Mouse (Mus musculus): ENCODE results near the gene Msmo1. TPM values are rescaled to one million over a fixed set of nuclear protein-coding genes. Genes with fewer than 3 reads are reported as not detected.
A peak's percentile ranks its signal among the peaks of the same experiment; 100 is the strongest.

Gene Msmo1
- polyA plus RNA-seq, 1 experiment from 2014 or later, result 86.0 TPM

GRCm38 (mm10) chr8:64711544-64711943 lies 22.0 kb downstream of the Msmo1 start:
- Histone ChIP-seq H3K4me2 (replicated peaks) (no peak overlapping the region), H3K4me3 (replicated peaks) (no peak overlapping the region), H3K27me3 (no peaks in the 10 kb centered on the region), H3K27ac (replicated peaks) (no peak overlapping the region), H3K36me3 (peaks cover 6% of the 10 kb centered on the region; the same call in 1 of the 2 replicates), H3K9me3 (replicated peaks) (no peaks in the 10 kb centered on the region), H3K4me1 (no peaks in the 10 kb centered on the region), H3K9ac (no peak overlapping the region)
- no peak for ATAC-seq (ENCODE audit: insufficient number of reproducible peaks, low FRiP score, low TSS enrichment, low read depth)
- WGBS, result 24% methylated on average over 1 of the region's 1 CpGs

- no peak overlapping the region for H3K27ac ChIP-seq (replicated peaks)
- H3K36me3 ChIP-seq, result no peaks in the 10 kb centered on the region
- ATAC-seq (ENCODE audit: insufficient number of reproducible peaks, low FRiP score, low TSS enrichment, low read depth), result no peak
- H3K9me3 ChIP-seq (replicated peaks), result no peaks in the 10 kb centered on the region
- H3K4me3 ChIP-seq (replicated peaks), result no peak overlapping the region
- H3K27me3 ChIP-seq, result no peaks in the 10 kb centered on the region
- H3K4me2 ChIP-seq (replicated peaks), result no peak overlapping the region
- no peaks in the 10 kb centered on the region for H3K4me1 ChIP-seq
- H3K9ac ChIP-seq, result no peak overlapping the region
Observed at GRCm38 (mm10) chr8:64707481-64707880, 26.1 kb downstream of the Msmo1 start.

- no peaks in the 10 kb centered on the region for H3K27me3 ChIP-seq
Observed at GRCm38 (mm10) chr8:64703191-64703590, 30.4 kb downstream of the Msmo1 start.

GRCm38 (mm10) chr8:64692651-64693201 lies 40.9 kb downstream of the Msmo1 start, which contains the start of gene Cpe:
Cpe (minus strand) TSS chr8:64693054.
- H3K4me2 ChIP-seq (replicated peaks), result peak within 1 kb of the TSS; percentile 89
- H3K27me3 ChIP-seq, result no peaks in the 10 kb centered on the region
- H3K9ac ChIP-seq, result peak within 1 kb of the TSS; percentile 82
- H3K36me3 ChIP-seq, result no peaks in the 10 kb centered on the region
- H3K9me3 ChIP-seq (replicated peaks), result no peaks in the 10 kb centered on the region
- H3K4me3 ChIP-seq (replicated peaks), result peak within 1 kb of the TSS; percentile 70
- H3K4me1 ChIP-seq, result peaks cover 15% of the 10 kb centered on the region
- peak within 1 kb of the TSS; percentile 84 for H3K27ac ChIP-seq (replicated peaks)
- WGBS, result under 1% methylated on average over 53 of the region's 54 CpGs
- peak; percentile 96 for ATAC-seq (ENCODE audit: insufficient number of reproducible peaks, low FRiP score, low TSS enrichment, low read depth)

More at GRCm38 (mm10) chr8:64703191-64703590, 30.4 kb downstream of the Msmo1 start:
- ATAC-seq (ENCODE audit: insufficient number of reproducible peaks, low FRiP score, low TSS enrichment, low read depth), result no peak
- Histone ChIP-seq H3K9me3 (replicated peaks) (no peaks in the 10 kb centered on the region), H3K9ac (no peak overlapping the region), H3K4me3 (replicated peaks) (no peak overlapping the region), H3K4me2 (replicated peaks) (no peak overlapping the region), H3K36me3 (no peaks in the 10 kb centered on the region), H3K4me1 (no peaks in the 10 kb centered on the region), H3K27ac (replicated peaks) (no peak overlapping the region)
- 69% methylated on average over 1 of the region's 1 CpGs for WGBS

- peak overlapping the region; percentile 82 for H3K9ac ChIP-seq
- H3K4me3 ChIP-seq (replicated peaks), result peak overlapping the region; percentile 70
Observed at GRCm38 (mm10) chr8:64691591-64692401, 41.8 kb downstream of the Msmo1 start.

GRCm38 (mm10) chr8:64690845-64691244 lies 42.7 kb downstream of the Msmo1 start:
- Histone ChIP-seq H3K4me2 (replicated peaks) (peak overlapping the region; percentile 15; the same call in 1 of the 2 replicates), H3K27ac (replicated peaks) (no peak overlapping the region), H3K9ac (no peak overlapping the region), H3K4me1 (peaks cover 19% of the 10 kb centered on the region), H3K4me3 (replicated peaks) (peak overlapping the region; percentile 70; the same call in 1 of the 2 replicates), H3K9me3 (replicated peaks) (no peaks in the 10 kb centered on the region), H3K36me3 (no peaks in the 10 kb centered on the region), H3K27me3 (no peaks in the 10 kb centered on the region)
- 77% methylated on average over 6 of the region's 6 CpGs for WGBS
- no peak for ATAC-seq (ENCODE audit: insufficient number of reproducible peaks, low FRiP score, low TSS enrichment, low read depth)

More at GRCm38 (mm10) chr8:64691591-64692401, 41.8 kb downstream of the Msmo1 start:
- Histone ChIP-seq H3K27me3 (no peaks in the 10 kb centered on the region), H3K36me3 (no peaks in the 10 kb centered on the region), H3K9me3 (replicated peaks) (no peaks in the 10 kb centered on the region), H3K4me2 (replicated peaks) (peak overlapping the region; percentile 89), H3K27ac (replicated peaks) (peak overlapping the region; percentile 84; the same call in 1 of the 2 replicates), H3K4me1 (peaks cover 16% of the 10 kb centered on the region)
- 13% methylated on average over 16 of the region's 16 CpGs for WGBS
- no peak for ATAC-seq (ENCODE audit: insufficient number of reproducible peaks, low FRiP score, low TSS enrichment, low read depth)

GRCm38 (mm10) chr8:64690306-64690705 lies 43.3 kb downstream of the Msmo1 start:
- Histone ChIP-seq H3K9ac (no peak overlapping the region), H3K27ac (replicated peaks) (no peak overlapping the region), H3K27me3 (no peaks in the 10 kb centered on the region), H3K9me3 (replicated peaks) (no peaks in the 10 kb centered on the region), H3K36me3 (no peaks in the 10 kb centered on the region), H3K4me2 (replicated peaks) (no peak overlapping the region), H3K4me3 (replicated peaks) (no peak overlapping the region), H3K4me1 (peaks cover 19% of the 10 kb centered on the region)
- whole genome bisulfite sequencing, result 80% methylated on average over 6 of the region's 6 CpGs
- no peak for ATAC-seq (ENCODE audit: insufficient number of reproducible peaks, low FRiP score, low TSS enrichment, low read depth)

- H3K4me3 ChIP-seq (replicated peaks), result no peak overlapping the region
- H3K36me3 ChIP-seq, result no peaks in the 10 kb centered on the region
- H3K4me2 ChIP-seq (replicated peaks), result no peak overlapping the region
- H3K9me3 ChIP-seq (replicated peaks), result no peaks in the 10 kb centered on the region
- H3K9ac ChIP-seq, result no peak overlapping the region
- peaks cover 19% of the 10 kb centered on the region for H3K4me1 ChIP-seq
- ATAC-seq (ENCODE audit: insufficient number of reproducible peaks, low FRiP score, low TSS enrichment, low read depth), result no peak
- no peaks in the 10 kb centered on the region for H3K27me3 ChIP-seq
- WGBS, result 46% methylated on average over 4 of the region's 4 CpGs
- H3K27ac ChIP-seq (replicated peaks), result no peak overlapping the region
Observed at GRCm38 (mm10) chr8:64688741-64689140, 44.9 kb downstream of the Msmo1 start.

- 60% methylated on average over 3 of the region's 3 CpGs for WGBS
- Histone ChIP-seq H3K9ac (no peak overlapping the region), H3K27ac (replicated peaks) (no peak overlapping the region; the same call in 1 of the 2 replicates), H3K4me2 (replicated peaks) (no peak overlapping the region), H3K36me3 (no peaks in the 10 kb centered on the region), H3K4me3 (replicated peaks) (no peak overlapping the region), H3K9me3 (replicated peaks) (no peaks in the 10 kb centered on the region), H3K27me3 (no peaks in the 10 kb centered on the region), H3K4me1 (peaks cover 18% of the 10 kb centered on the region)
- no peak for ATAC-seq (ENCODE audit: insufficient number of reproducible peaks, low FRiP score, low TSS enrichment, low read depth)
Observed at GRCm38 (mm10) chr8:64688161-64688560, 45.4 kb downstream of the Msmo1 start.

- peaks cover 5% of the 10 kb centered on the region for H3K4me1 ChIP-seq
- no peak overlapping the region for H3K9ac ChIP-seq
- H3K27me3 ChIP-seq, result no peaks in the 10 kb centered on the region
- H3K4me2 ChIP-seq (replicated peaks), result no peak overlapping the region
- no peak overlapping the region for H3K27ac ChIP-seq (replicated peaks)
- 62% methylated on average over 3 of the region's 3 CpGs for WGBS
- no peaks in the 10 kb centered on the region for H3K9me3 ChIP-seq (replicated peaks)
- no peak overlapping the region for H3K4me3 ChIP-seq (replicated peaks)
- no peaks in the 10 kb centered on the region for H3K36me3 ChIP-seq
- no peak for ATAC-seq (ENCODE audit: insufficient number of reproducible peaks, low FRiP score, low TSS enrichment, low read depth)
Observed at GRCm38 (mm10) chr8:64682501-64682900, 51.1 kb downstream of the Msmo1 start.

GRCm38 (mm10) chr8:64676381-64676780 lies 57.2 kb downstream of the Msmo1 start:
- no peak overlapping the region for H3K4me2 ChIP-seq (replicated peaks)
- H3K36me3 ChIP-seq, result no peaks in the 10 kb centered on the region
- no peaks in the 10 kb centered on the region for H3K27me3 ChIP-seq
- no peak overlapping the region for H3K9ac ChIP-seq
- no peak overlapping the region for H3K27ac ChIP-seq (replicated peaks)
- H3K4me3 ChIP-seq (replicated peaks), result no peak overlapping the region
- H3K4me1 ChIP-seq, result peaks cover 4% of the 10 kb centered on the region; the same call in 1 of the 2 replicates
- WGBS, result 80% methylated on average over 2 of the region's 2 CpGs
- no peak for ATAC-seq (ENCODE audit: insufficient number of reproducible peaks, low FRiP score, low TSS enrichment, low read depth)
- no peaks in the 10 kb centered on the region for H3K9me3 ChIP-seq (replicated peaks)

All from embryonic facial prominence, embryonic 15.5 days (tissue).